Mouse (Mus musculus): ENCODE results near the gene Smim24. TPM values are rescaled to one million over a fixed set of nuclear protein-coding genes. Genes with fewer than 3 reads are reported as not detected.
A peak's percentile ranks its signal among the peaks of the same experiment; 100 is the strongest.

Gene Smim24
- total and polyA plus RNA-seq, 2 experiments from 2014 or later, result 1.4 to 3.7 TPM

- peak; percentile 99 for DNase-seq (ENCODE audit: low spot score)
- peak within 1 kb of the TSS; percentile 58 for H3K4me3 ChIP-seq (ENCODE audit: low read length)
- peak within 1 kb of the TSS; percentile 87 for H3K4me2 ChIP-seq (ENCODE audit: low read depth, low read length)
- no peak within 1 kb of the TSS; the same call in 1 of the 2 replicates for H3K27ac ChIP-seq
- peak; percentile 96 for ATAC-seq
- WGBS, result under 1% methylated on average over 54 of the region's 54 CpGs
- no peaks in the 10 kb centered on the region for H3K9me3 ChIP-seq (ENCODE audit: low read length)
- peak within 1 kb of the TSS; percentile 56 for H3K9ac ChIP-seq (replicated peaks; ENCODE audit: low read length)
- no peaks in the 10 kb centered on the region for H3K36me3 ChIP-seq (ENCODE audit: insufficient read depth, low read length)
- H3K27me3 ChIP-seq (ENCODE audit: insufficient read depth, low read length), result 0 out of 2 replicates have a peak, but pooled peaks cover 4% of the 10 kb centered on the region
- H3K4me1 ChIP-seq (ENCODE audit: insufficient read depth, low read length), result peaks cover 9% of the 10 kb centered on the region
- TF ChIP-seq CTCF (IDR thresholded peaks at IDR 0.05; ENCODE audit: low read depth), result peak; percentile 90
These were observed 42.3 kb upstream of the Smim24 start, which contains the start of gene Hmg20b for GRCm38 (mm10) chr10:81350351-81351063. TSS of gene Hmg20b (minus strand) at chr10:81350480.

- Histone ChIP-seq H3K36me3 (ENCODE audit: insufficient read depth, low read length) (no peaks in the 10 kb centered on the region), H3K9me3 (ENCODE audit: low read length) (no peaks in the 10 kb centered on the region), H3K4me3 (ENCODE audit: low read length) (no peak overlapping the region), H3K27ac (no peak overlapping the region), H3K9ac (replicated peaks; ENCODE audit: low read length) (no peak overlapping the region), H3K4me1 (ENCODE audit: insufficient read depth, low read length) (peaks cover 11% of the 10 kb centered on the region), H3K4me2 (ENCODE audit: low read depth, low read length) (no peak overlapping the region), H3K27me3 (ENCODE audit: insufficient read depth, low read length) (0 out of 2 replicates have a peak, but pooled peaks cover 3% of the 10 kb centered on the region)
- DNase-seq (ENCODE audit: low spot score), result no peak
- 34% methylated on average over 9 of the region's 9 CpGs for WGBS
- no peak for ATAC-seq
- TF ChIP-seq CTCF (IDR thresholded peaks at IDR 0.05; ENCODE audit: low read depth), result no peak
These were observed 41.1 kb upstream of the Smim24 start for GRCm38 (mm10) chr10:81351678-81352291.

- no peaks in the 10 kb centered on the region for H3K36me3 ChIP-seq (ENCODE audit: insufficient read depth, low read length)
- no peak for TF ChIP-seq CTCF (IDR thresholded peaks at IDR 0.05; ENCODE audit: low read depth)
- no peaks in the 10 kb centered on the region for H3K9me3 ChIP-seq (ENCODE audit: low read length)
- H3K4me2 ChIP-seq (ENCODE audit: low read depth, low read length), result no peak overlapping the region
- DNase-seq (ENCODE audit: low spot score) (no peak), ATAC-seq (no peak)
- no peak overlapping the region for H3K9ac ChIP-seq (replicated peaks; ENCODE audit: low read length)
- H3K4me3 ChIP-seq (ENCODE audit: low read length), result no peak overlapping the region
- H3K27me3 ChIP-seq (ENCODE audit: insufficient read depth, low read length), result no peaks in the 10 kb centered on the region
- 76% methylated on average over 9 of the region's 9 CpGs for WGBS
- H3K4me1 ChIP-seq (ENCODE audit: insufficient read depth, low read length), result peaks cover 12% of the 10 kb centered on the region; the same call in 1 of the 2 replicates
- H3K27ac ChIP-seq, result no peak overlapping the region
These were observed 37.9 kb upstream of the Smim24 start for GRCm38 (mm10) chr10:81354738-81355477.

DNA sequence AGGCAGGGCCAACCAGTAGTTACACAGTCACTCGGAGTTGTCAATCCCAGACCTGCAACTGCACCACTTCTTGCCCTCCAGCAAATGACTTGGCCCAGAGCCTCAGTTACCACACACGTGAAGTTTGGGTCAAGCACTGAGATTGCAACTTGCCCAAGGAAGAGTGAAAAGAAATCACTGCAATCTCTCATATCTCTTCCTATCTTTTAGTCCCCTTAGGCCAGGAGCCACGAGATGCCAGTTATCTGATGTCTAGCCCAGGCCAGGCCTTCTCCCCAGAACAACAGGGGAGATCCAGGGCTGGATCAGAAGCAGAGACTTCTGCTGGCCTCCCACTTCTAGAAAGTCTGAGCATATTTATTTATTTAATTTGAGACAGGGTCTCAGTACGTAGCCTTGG lies 37.3 kb upstream of the Smim24 start:
- H3K9ac ChIP-seq (replicated peaks; ENCODE audit: low read length), result no peak overlapping the region
- no peak overlapping the region for H3K4me3 ChIP-seq (ENCODE audit: low read length)
- TF ChIP-seq CTCF (IDR thresholded peaks at IDR 0.05; ENCODE audit: low read depth), result no peak
- H3K27me3 ChIP-seq (ENCODE audit: insufficient read depth, low read length), result no peaks in the 10 kb centered on the region
- no peak overlapping the region for H3K4me2 ChIP-seq (ENCODE audit: low read depth, low read length)
- H3K4me1 ChIP-seq (ENCODE audit: insufficient read depth, low read length), result peaks cover 10% of the 10 kb centered on the region; the same call in 1 of the 2 replicates
- no peaks in the 10 kb centered on the region for H3K9me3 ChIP-seq (ENCODE audit: low read length)
- WGBS, result 83% methylated on average over 4 of the region's 4 CpGs
- ATAC-seq, result no peak
- no peaks in the 10 kb centered on the region for H3K36me3 ChIP-seq (ENCODE audit: insufficient read depth, low read length)
- no peak for DNase-seq (ENCODE audit: low spot score)
- H3K27ac ChIP-seq, result no peak overlapping the region

GRCm38 (mm10) chr10:81356352-81356990 lies 36.4 kb upstream of the Smim24 start:
- no peak for TF ChIP-seq CTCF (IDR thresholded peaks at IDR 0.05; ENCODE audit: low read depth)
- no peak overlapping the region for H3K4me3 ChIP-seq (ENCODE audit: low read length)

More at GRCm38 (mm10) chr10:81356352-81356990, 36.4 kb upstream of the Smim24 start:
- Histone ChIP-seq H3K36me3 (ENCODE audit: insufficient read depth, low read length) (no peaks in the 10 kb centered on the region), H3K9me3 (ENCODE audit: low read length) (no peaks in the 10 kb centered on the region), H3K27me3 (ENCODE audit: insufficient read depth, low read length) (no peaks in the 10 kb centered on the region), H3K4me2 (ENCODE audit: low read depth, low read length) (peak overlapping the region; percentile 91), H3K27ac (no peak overlapping the region), H3K9ac (replicated peaks; ENCODE audit: low read length) (0 out of 2 replicates have a peak overlapping the region, but pooled peaks have one; percentile 21), H3K4me1 (ENCODE audit: insufficient read depth, low read length) (peaks cover 10% of the 10 kb centered on the region; the same call in 1 of the 2 replicates)
- WGBS, result 61% methylated on average over 12 of the region's 12 CpGs
- DNase-seq (ENCODE audit: low spot score) (no peak), ATAC-seq (no peak)

Data from hindbrain, postnatal 0 days (tissue).